Mouse (Mus musculus) liver, embryonic 14.5 days (tissue): Measurements from ENCODE around the gene Gpatch3.

Experiments used
- CTCF ChIP-seq: IDR thresholded peaks from 2 replicates; pipeline ENCODE4 v1.5.1; 2016; ENCODE audit warnings: antibody characterized with exemption, low read depth, control low read depth
- EP300 ChIP-seq: IDR thresholded peaks from 2 replicates; pipeline ENCODE4 v1.6.1; 2016; ENCODE audit warnings: antibody characterized with exemption, low read depth

DNA sequence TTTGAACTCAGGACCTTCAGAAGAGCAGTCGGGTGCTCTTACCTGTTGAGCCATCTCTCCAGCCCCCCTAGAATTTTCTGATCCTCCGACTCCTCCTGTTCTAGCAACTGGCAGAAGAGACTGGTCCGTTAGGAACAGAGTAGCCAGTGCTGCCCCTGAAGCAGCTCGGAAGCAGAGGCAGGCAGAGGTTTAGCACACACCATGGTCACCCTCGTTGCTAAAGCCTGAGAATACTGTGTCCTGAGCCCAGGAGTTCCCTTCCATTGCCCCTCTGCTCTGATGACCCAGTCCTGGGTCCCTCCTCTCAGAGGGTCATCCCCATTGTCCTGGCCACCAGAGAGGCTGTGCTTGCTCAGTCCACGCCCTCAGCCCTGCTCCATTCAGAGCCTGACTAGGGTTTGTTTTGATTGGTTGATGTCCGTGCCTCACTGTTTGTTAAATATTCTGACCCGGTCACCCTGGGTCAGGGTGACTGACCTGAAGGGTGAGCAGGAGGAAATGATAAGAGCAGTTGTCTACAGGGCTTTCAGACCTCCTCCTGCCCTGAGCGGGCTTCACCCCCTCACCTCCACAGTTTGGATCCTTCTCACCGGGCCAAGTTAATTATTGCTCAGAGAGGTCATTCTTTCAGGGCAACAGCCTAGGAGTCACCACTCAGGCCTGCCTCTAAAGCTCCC, 17.4 kb upstream of the Gpatch3 start:
- no peak for TF ChIP-seq CTCF
- TF ChIP-seq EP300: no peak
